Mouse (Mus musculus) layer of hippocampus, adult 6 months (tissue): ENCODE measurements around the gene B3gnt6. TPM values are rescaled to one million over a fixed set of nuclear protein-coding genes. Genes with fewer than 3 reads are reported as not detected.

Source experiments
- long read RNA-seq, 2 experiments: library from polyadenylated mRNA; unstranded; transcript quantifications; one replicate each; pipeline ENCODE4 v2.0.0; 2019 to 2020
- polyA plus RNA-seq: library from polyadenylated mRNA; unstranded; fragments of <200 nt; fragmentation: Nextera tagmentation; gene quantifications from 2 replicates; pipeline ENCODE4 v1.2.3, GENCODE M21; 2021

The B3gnt6 gene
- 0.39 and 0.44 TPM in 2 replicates for polyA plus RNA-seq
- long read RNA-seq, experiment 1, partial matches to known transcripts, result 1 of 1 reads
- long read RNA-seq, experiment 1, other reads (novel, unspliced or antisense), result 0 of 1 reads
- long read RNA-seq, experiment 2, partial matches to known transcripts, result 5 of 5 reads
- long read RNA-seq, experiment 2, other reads (novel, unspliced or antisense), result 0 of 5 reads

GRCm38 (mm10) chr7:98199381-98199780 lies at the start of gene B3gnt6:
Gene B3gnt6 (minus strand): TSS chr7:98199481.

GRCm38 (mm10) chr7:98177929-98178559 lies 21.2 kb downstream of the B3gnt6 start, which contains the start of gene Capn5:
Gene Capn5 (minus strand): TSS chr7:98178274.

GRCm38 (mm10) chr7:98145402-98145801 lies 53.9 kb downstream of the B3gnt6 start, which contains the start of gene Omp:
Gene Omp (minus strand): TSS chr7:98145502.

Other genes starting within 250 kb of the B3gnt6 start
- 6.1 and 8.1 TPM in 2 replicates for gene Myo7a, start 80.0 kb downstream of the B3gnt6 start, polyA plus RNA-seq
- 0.29 and 0.39 TPM in 2 replicates for gene Omp, start 54.0 kb downstream of the B3gnt6 start, polyA plus RNA-seq
- gene Capn5, start 21.2 kb downstream of the B3gnt6 start, polyA plus RNA-seq, result 17.0 and 17.2 TPM in 2 replicates
- gene Acer3, start 121.7 kb upstream of the B3gnt6 start, polyA plus RNA-seq, result 13.0 and 15.4 TPM in 2 replicates
- 2.5 and 4.2 TPM in 2 replicates for gene Tsku, start 161.8 kb upstream of the B3gnt6 start, polyA plus RNA-seq
- gene Gucy2d, start 240.9 kb upstream of the B3gnt6 start, polyA plus RNA-seq, result not detected in 2 replicates